Comparison of ENCODE assay signal across 9 mouse cellular contexts in the genomic region with DNA sequence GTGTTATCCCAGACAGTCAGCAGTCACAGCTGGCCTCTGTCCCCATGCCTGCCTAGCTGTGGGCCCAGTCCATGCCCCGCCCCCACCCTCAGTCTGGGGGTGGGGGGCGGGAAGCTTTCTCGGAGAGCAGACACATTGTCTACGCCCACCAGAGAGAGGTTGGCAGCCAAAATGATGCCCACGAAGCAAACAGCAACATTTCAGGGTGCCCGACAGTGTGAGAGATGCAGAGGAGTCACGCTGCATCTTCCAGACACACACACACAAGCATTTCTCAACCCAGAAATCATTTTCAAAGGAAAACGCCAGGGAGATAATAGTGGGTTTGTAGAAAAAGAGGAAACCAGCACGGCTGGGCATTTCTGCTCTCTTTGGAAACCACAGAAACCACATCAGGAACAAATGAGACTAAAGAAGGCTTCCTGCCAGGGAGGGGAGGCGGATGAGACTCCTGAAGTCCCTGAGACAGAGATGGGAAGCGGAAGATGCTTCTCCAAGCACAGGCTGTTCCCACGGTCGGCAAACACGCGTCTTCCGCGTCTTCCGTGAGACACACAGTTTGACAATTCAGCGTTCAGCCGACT.
A peak's percentile ranks its signal among the peaks of the same experiment; 100 is the strongest.
DNase-seq lines count a peak whose midpoint lies in the region; ATAC-seq and TF ChIP-seq lines count a peak whose summit lies in the region.
"Had no signal": no experiment of that assay in that cellular context is flagged by ENCODE, and none has a peak within 500 bp of the region (broad histone marks: within the 10 kb centered on the region; RNA-seq: fewer than 3 reads in every experiment).

No protein-coding gene starts in this region.

- peak overlapping the region; percentile 21 for H3K4me3 ChIP-seq in kidney, embryonic 15.5 days (replicated peaks)
- H3K4me3 ChIP-seq in heart, embryonic 16.5 days (ENCODE audit: low read length) = peak overlapping the region; percentile 2; the same call in 1 of the 2 replicates
- peak overlapping the region; percentile 30 for H3K4me3 ChIP-seq in left cerebral cortex, adult 2 months
- H3K4me3 ChIP-seq: midbrain, embryonic 12.5 days had no signal

- DNase-seq in kidney, adult 18-20 months = no peak
- DNase-seq in brain, embryonic 14.5 days (ENCODE audit: low read depth) = peak; percentile 59
- peak; percentile 53 to 54 for DNase-seq in left cerebral cortex, adult 2 months (ENCODE audit: extremely low spot score in 1 of 2, low spot score in 2 of 2)
- DNase-seq in urinary bladder, postnatal 10 days (ENCODE audit: low spot score) = no peak
- DNase-seq in adrenal gland, postnatal 36 days = no peak

- WGBS in kidney, embryonic 15.5 days = 68% methylated on average over 20 of the region's 20 CpGs
- WGBS in heart, embryonic 16.5 days = 49% methylated on average over 20 of the region's 20 CpGs

- no peaks in the 10 kb centered on the region for H3K9me3 ChIP-seq in kidney, embryonic 15.5 days (replicated peaks)
- peaks cover 5% of the 10 kb centered on the region for H3K9me3 ChIP-seq in heart, embryonic 16.5 days (replicated peaks; ENCODE audit: control insufficient read depth, low read length)

- intact Hi-C loops in left cerebral cortex, adult 2 months (cut with DNase I) = loop anchor here (1.0 to 5.0 kb wide), 3 partner anchors 66 to 280 kb away; no protein-coding TSS in a partner anchor

- no peaks in the 10 kb centered on the region for H3K36me3 ChIP-seq in kidney, embryonic 15.5 days
- no peaks in the 10 kb centered on the region for H3K36me3 ChIP-seq in heart, embryonic 16.5 days (ENCODE audit: control insufficient read depth, insufficient read depth)
- H3K36me3 ChIP-seq: midbrain, embryonic 12.5 days had no signal

- H3K9ac ChIP-seq in kidney, embryonic 15.5 days = no peak overlapping the region
- no peak overlapping the region for H3K9ac ChIP-seq in heart, embryonic 16.5 days (ENCODE audit: low read length)
- H3K9ac ChIP-seq: midbrain, embryonic 12.5 days had no signal

- no peaks in the 10 kb centered on the region; the same call in 1 of the 2 replicates for H3K27me3 ChIP-seq in kidney, embryonic 15.5 days
- H3K27me3 ChIP-seq in heart, embryonic 16.5 days (ENCODE audit: control insufficient read depth, insufficient read depth, low read length) = peaks cover 2% of the 10 kb centered on the region; the same call in 1 of the 2 replicates

- H3K4me2 ChIP-seq in kidney, embryonic 15.5 days = peak overlapping the region; percentile 48
- H3K4me2 ChIP-seq in heart, embryonic 16.5 days (ENCODE audit: low read depth, low read length) = peak overlapping the region; percentile 36
- H3K4me2 ChIP-seq: midbrain, embryonic 12.5 days had no signal

- TF ChIP-seq CTCF in brain, embryonic 14.5 days (IDR thresholded peaks at IDR 0.05; ENCODE audit: borderline replicate concordance, extremely low read depth, insufficient read depth, insufficient read length) = no peak
- no peak for TF ChIP-seq CTCF in left cerebral cortex, adult 2 months (IDR thresholded peaks at IDR 0.05)

- peak; percentile 46; the same call in 1 of the 2 replicates for ATAC-seq in kidney, embryonic 15.5 days (replicated peaks; ENCODE audit: low FRiP score)
- no peak for ATAC-seq in heart, embryonic 16.5 days (replicated peaks; ENCODE audit: extremely low read depth, insufficient read depth, low FRiP score)
- peak; percentile 23; the same call in 1 of the 2 replicates for ATAC-seq in neutrophil, adult 5-6 weeks (ENCODE audit: extremely low read depth, insufficient number of reproducible peaks, low FRiP score, poor library complexity, severe bottlenecking)

- no peak for TF ChIP-seq POLR2A in brain, embryonic 14.5 days (IDR thresholded peaks at IDR 0.05; ENCODE audit: borderline replicate concordance, extremely low read depth, insufficient read depth, insufficient read length, poor library complexity, severe bottlenecking)

- H3K27ac ChIP-seq in kidney, embryonic 15.5 days = no peak overlapping the region
- H3K27ac ChIP-seq in heart, embryonic 16.5 days (ENCODE audit: low read length) = no peak overlapping the region
- peak overlapping the region; percentile 66; the same call in 1 of the 2 replicates for H3K27ac ChIP-seq in left cerebral cortex, adult 2 months
- H3K27ac ChIP-seq: midbrain, embryonic 12.5 days had no signal

- peaks cover 12% of the 10 kb centered on the region; the same call in 1 of the 2 replicates for H3K4me1 ChIP-seq in kidney, embryonic 15.5 days
- H3K4me1 ChIP-seq in heart, embryonic 16.5 days (ENCODE audit: control insufficient read depth, insufficient read depth, low read length) = no peaks in the 10 kb centered on the region

Comparison
In these comparisons a context has a peak if more than half of its experiments do, and no peak if none do; other contexts are left out.
1. DNase-seq: peak in brain, embryonic 14.5 days (single experiment) and left cerebral cortex, adult 2 months (2 of 2); none in kidney, adult 18-20 months (single experiment), urinary bladder, postnatal 10 days (single experiment) and adrenal gland, postnatal 36 days (0 of 2).
2. Peak in every context shown above with its lines, with median percentiles within 50 percentile points of each other: H3K4me3 ChIP-seq.